Mouse (Mus musculus): ENCODE data around the gene Gpr162.
A peak's percentile ranks its signal among the peaks of the same experiment; 100 is the strongest.
"Not testable (repeated sequence)": the region's sequence is repeated elsewhere in the genome, so short reads cannot be mapped to it uniquely, and the experiment has no call there.

Gene Gpr162

DNA sequence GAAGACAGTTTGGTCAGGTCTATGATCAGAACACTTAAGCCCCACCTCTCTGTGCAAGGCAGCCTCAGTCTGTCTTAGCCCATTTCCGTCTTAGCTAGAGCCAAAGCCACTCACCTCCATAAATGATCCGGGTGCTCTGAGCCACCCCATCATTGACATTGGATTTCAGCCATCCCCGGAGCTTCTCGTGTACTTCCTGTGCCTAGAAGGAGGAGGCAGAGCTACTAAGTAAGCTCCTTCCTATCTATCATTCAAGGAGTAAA lies 52.4 kb downstream of the Gpr162 start:
- no peak for DNase-seq (ENCODE audit: low spot score)

GRCm38 (mm10) chr6:124810566-124811402 lies 53.0 kb downstream of the Gpr162 start:
- DNase-seq (ENCODE audit: low spot score): not testable (repeated sequence)

GRCm38 (mm10) chr6:124809775-124810538 lies 53.8 kb downstream of the Gpr162 start:
- DNase-seq (ENCODE audit: low spot score): no peak

GRCm38 (mm10) chr6:124809052-124809774 lies 54.6 kb downstream of the Gpr162 start:
- DNase-seq (ENCODE audit: low spot score): peak; percentile 85
